Mouse (Mus musculus) ES-E14 (cell line): ENCODE measurements around the gene Nrsn2. TPM values are rescaled to one million over a fixed set of nuclear protein-coding genes. Genes with fewer than 3 reads are reported as not detected.

Experiments
- DNase-seq: peaks from one replicate; pipeline ENCODE4 v3.0.0-alpha.2; 2013; ENCODE audit warnings: low read depth, low spot score
- H3K27ac ChIP-seq: 2 replicates; pipeline ENCODE4 v1.5.1; 2012; ENCODE audit warnings: low read depth, mild to moderate bottlenecking, low read length, moderate library complexity, mixed read lengths; ENCODE audit not compliant: poor library complexity, insufficient read depth, severe bottlenecking
- H3K36me3 ChIP-seq: 2 replicates; pipeline ENCODE4 v1.6.1; 2012; ENCODE audit warnings: mild to moderate bottlenecking, low read length, moderate library complexity, mixed read lengths; ENCODE audit not compliant: control insufficient read depth, poor library complexity, insufficient read depth, severe bottlenecking
- H3K4me1 ChIP-seq, 2 experiments: fragments of 150-350 bp in 1 of 2; sonication (generic) in 1 of 2; 2 replicates each; pipeline ENCODE4 v1.6.1; 2012; ENCODE audit warnings: low read length in 2 of 2, mild to moderate bottlenecking in 1 of 2, mixed read lengths in 1 of 2; ENCODE audit not compliant: control insufficient read depth in 2 of 2, insufficient read depth in 2 of 2, poor library complexity in 1 of 2
- H3K4me3 ChIP-seq, 2 experiments: fragments of 150-350 bp in 1 of 2; sonication (generic) in 1 of 2; 2 replicates each; pipeline ENCODE4 v1.5.1; 2012; ENCODE audit warnings: low read length in 2 of 2, low read depth in 1 of 2, mild to moderate bottlenecking in 1 of 2, mixed read lengths in 1 of 2; ENCODE audit not compliant: insufficient read depth in 1 of 2, poor library complexity in 1 of 2, severe bottlenecking in 1 of 2
- H3K9ac ChIP-seq: 2 replicates; pipeline ENCODE4 v1.6.1; 2012; ENCODE audit warnings: low read depth, mild to moderate bottlenecking, low read length, mixed read lengths; ENCODE audit not compliant: poor library complexity, insufficient read depth, severe bottlenecking
- H3K9me3 ChIP-seq: fragments of 150-350 bp; sonication (generic); 2 replicates; pipeline ENCODE4 v1.6.1; 2012; ENCODE audit warnings: low read depth, mild to moderate bottlenecking, low read length; ENCODE audit not compliant: control insufficient read depth, insufficient read depth
- CHD2 ChIP-seq: IDR thresholded peaks from 2 replicates; pipeline ENCODE4 v1.6.1; 2014; ENCODE audit warnings: mild to moderate bottlenecking, low read depth, low read length, inconsistent platforms
- HCFC1 ChIP-seq: IDR thresholded peaks from 2 replicates; pipeline ENCODE4 v1.6.1; 2012; ENCODE audit warnings: low read length, inconsistent platforms, borderline replicate concordance; ENCODE audit not compliant: insufficient read depth
- MAFK ChIP-seq: IDR thresholded peaks from 2 replicates; pipeline ENCODE4 v1.6.1; 2014; ENCODE audit warnings: mild to moderate bottlenecking, low read depth, low read length, inconsistent platforms; ENCODE audit not compliant: insufficient read depth
- ZC3H11A ChIP-seq: IDR thresholded peaks from 2 replicates; pipeline ENCODE4 v1.6.1; 2012; ENCODE audit warnings: low read depth, mild to moderate bottlenecking, inconsistent platforms, low read length, borderline replicate concordance
- ZNF384 ChIP-seq: IDR thresholded peaks from 2 replicates; pipeline ENCODE4 v1.6.1; 2012; ENCODE audit warnings: low read depth, low read length, inconsistent platforms
- in situ Hi-C, 2 experiments: fragments of 600-800 bp; cut with MboI; formaldehyde crosslinking; loops; one replicate each; pipeline ENCODE4 v1.15.1; 2025; ENCODE audit warnings: low sequenced_read_pairs in 2 of 2, inconsistent platforms in 1 of 2; ENCODE audit not compliant: unreplicated experiment in 2 of 2
- total RNA-seq: library from RNA; depleted of rRNA; stranded (reverse); fragments of 300-350 nt; gene quantifications from 2 replicates; pipeline ENCODE4 v1.2.3, GENCODE M21; 2012

Gene Nrsn2
- total RNA-seq, 1 experiment = 2.1 TPM

GRCm38 (mm10) chr2:152347722-152348121 is 28.7 kb downstream of the Nrsn2 start:
- Histone ChIP-seq H3K4me1 (peaks cover 15% of the 10 kb centered on the region in 2 experiments), H3K27ac (no peak overlapping the region), H3K36me3 (peaks cover 3% of the 10 kb centered on the region; the same call in 1 of the 2 replicates), H3K4me3 (no peak overlapping the region), H3K9me3 (no peaks in the 10 kb centered on the region), H3K9ac (peak overlapping the region; percentile 38; the same call in 1 of the 2 replicates)
- TF ChIP-seq MAFK (no peak), HCFC1 (no peak), CHD2 (no peak), ZNF384 (no peak), ZC3H11A (no peak)
- no peak for DNase-seq
- in situ Hi-C loops = no loop called here

GRCm38 (mm10) chr2:152346776-152347465 is 29.5 kb downstream of the Nrsn2 start:
- no peak overlapping the region for H3K27ac ChIP-seq
- no peak overlapping the region for H3K4me3 ChIP-seq
- no peak for DNase-seq
- H3K9me3 ChIP-seq = no peaks in the 10 kb centered on the region
- H3K4me1 ChIP-seq = peaks cover 15 to 16% of the 10 kb centered on the region in 2 experiments
- H3K36me3 ChIP-seq = peaks cover 10% of the 10 kb centered on the region; the same call in 1 of the 2 replicates
- no peak overlapping the region; the same call in 1 of the 2 replicates for H3K9ac ChIP-seq
- in situ Hi-C loops = no loop called here
- TF ChIP-seq ZNF384 = no peak
- TF ChIP-seq ZC3H11A = no peak
- no peak for TF ChIP-seq CHD2
- no peak for TF ChIP-seq MAFK
- TF ChIP-seq HCFC1 = no peak

GRCm38 (mm10) chr2:152345393-152345792 is 31.0 kb downstream of the Nrsn2 start:
- DNase-seq = no peak
- peak overlapping the region; percentile 51; the same call in 1 of the 2 replicates for H3K27ac ChIP-seq
- in situ Hi-C loops = no loop called here

GRCm38 (mm10) chr2:152344909-152345308 is 31.5 kb downstream of the Nrsn2 start:
- H3K27ac ChIP-seq = peak overlapping the region; percentile 77
- peak; percentile 65; the same call in 1 of the 2 replicates for TF ChIP-seq ZNF384
- TF ChIP-seq MAFK = no peak
- in situ Hi-C loops = no loop called here
- no peaks in the 10 kb centered on the region for H3K9me3 ChIP-seq
- peaks cover 7 to 17% of the 10 kb centered on the region in 2 experiments; a peak in 2 of 4 replicates for H3K4me1 ChIP-seq
- H3K36me3 ChIP-seq = peaks cover 15% of the 10 kb centered on the region; the same call in 1 of the 2 replicates
- peak overlapping the region; percentile 49; the same call in 1 of the 2 replicates for H3K9ac ChIP-seq
- peak overlapping the region; percentile 4 to 83; a peak in 3 of 4 replicates for H3K4me3 ChIP-seq
- no peak for DNase-seq

More at GRCm38 (mm10) chr2:152345393-152345792, 31.0 kb downstream of the Nrsn2 start:
- H3K9ac ChIP-seq = no peak overlapping the region; the same call in 1 of the 2 replicates
- H3K4me1 ChIP-seq = peaks cover 7 to 17% of the 10 kb centered on the region in 2 experiments; a peak in 3 of 4 replicates
- H3K4me3 ChIP-seq = peak overlapping the region; percentile 8 to 36; a peak in 3 of 4 replicates
- peaks cover 15% of the 10 kb centered on the region; the same call in 1 of the 2 replicates for H3K36me3 ChIP-seq
- H3K9me3 ChIP-seq = no peaks in the 10 kb centered on the region
- TF ChIP-seq ZC3H11A (no peak), CHD2 (no peak), HCFC1 (no peak), ZNF384 (no peak), MAFK (no peak)
